24 mouse cellular contexts compared by ENCODE assay signal in the genomic region with DNA sequence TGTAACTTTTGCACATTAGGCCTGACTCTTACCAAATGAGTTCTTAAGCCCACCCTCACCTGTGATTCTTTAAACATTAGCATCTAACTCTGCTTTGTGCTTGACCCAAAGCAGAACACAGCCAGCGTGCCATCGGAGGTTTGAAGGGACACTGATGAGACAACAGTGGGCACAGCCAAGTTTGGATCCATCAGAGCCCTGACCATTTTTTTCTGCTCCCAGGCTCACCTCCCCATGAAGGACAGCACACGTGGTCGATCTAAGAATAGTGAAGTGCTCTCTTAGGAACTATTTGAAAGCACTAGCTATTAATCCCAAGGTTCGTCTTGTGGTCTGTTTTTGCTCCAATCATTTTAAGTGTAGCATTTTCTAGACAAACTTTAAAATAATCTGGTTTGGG.
"Had no signal": no experiment of that assay in that cellular context is flagged by ENCODE, and none has a peak within 500 bp of the region (broad histone marks: within the 10 kb centered on the region; RNA-seq: fewer than 3 reads in every experiment).

No protein-coding gene starts in this region.

- DNase-seq: gastrocnemius, postnatal 10 days; gastrocnemius, postnatal 25 days; heart, postnatal 36 days; kidney, adult 11 months; kidney, adult 2 months; kidney, adult 9 months; kidney, postnatal 14 days; kidney, postnatal 36 days; layer of hippocampus, adult 9-11 months; layer of hippocampus, postnatal 36 days; left cerebral cortex, postnatal 4 days; lung, adult 18-20 months had no signal

- H3K4me2 ChIP-seq: heart, embryonic 11.5 days; heart, embryonic 13.5 days; hindbrain, embryonic 13.5 days; hindbrain, embryonic 15.5 days; kidney, embryonic 15.5 days; limb, embryonic 13.5 days; limb, embryonic 15.5 days; liver, embryonic 12.5 days had no signal

- H3K36me3 ChIP-seq: heart, embryonic 13.5 days; hindbrain, embryonic 15.5 days; kidney, embryonic 15.5 days; limb, embryonic 13.5 days; limb, embryonic 15.5 days; liver, embryonic 12.5 days had no signal

- H3K4me3 ChIP-seq: heart, embryonic 13.5 days; hindbrain, embryonic 13.5 days; hindbrain, embryonic 15.5 days; kidney, embryonic 15.5 days; limb, embryonic 13.5 days; limb, embryonic 15.5 days; liver, embryonic 12.5 days had no signal

- H3K4me1 ChIP-seq: hindbrain, embryonic 13.5 days; hindbrain, embryonic 15.5 days; kidney, embryonic 15.5 days; limb, embryonic 15.5 days; liver, embryonic 12.5 days had no signal

- ATAC-seq: hindbrain, postnatal 0 days; intestine, embryonic 16.5 days; liver, embryonic 12.5 days had no signal

- H3K27ac ChIP-seq: heart, embryonic 13.5 days; hindbrain, embryonic 13.5 days; hindbrain, embryonic 15.5 days; hindbrain, postnatal 0 days; kidney, embryonic 15.5 days; kidney, postnatal 0 days; limb, embryonic 13.5 days; limb, embryonic 15.5 days; liver, embryonic 12.5 days; liver, embryonic 14.5 days had no signal

- H3K27me3 ChIP-seq: hindbrain, embryonic 15.5 days had no signal

- H3K9me3 ChIP-seq: heart, embryonic 13.5 days; hindbrain, embryonic 13.5 days; hindbrain, embryonic 15.5 days; kidney, embryonic 15.5 days; limb, embryonic 13.5 days; limb, embryonic 15.5 days; liver, embryonic 12.5 days had no signal

- H3K9ac ChIP-seq: heart, embryonic 13.5 days; hindbrain, embryonic 13.5 days; hindbrain, embryonic 15.5 days; kidney, embryonic 15.5 days; limb, embryonic 13.5 days; limb, embryonic 15.5 days; liver, embryonic 12.5 days; liver, embryonic 14.5 days had no signal
